Mouse (Mus musculus) CH12.LX (cell line): ENCODE results near the gene Xrcc4.

ENCODE experiments used
- CTCF ChIP-seq, 2 experiments: IDR thresholded peaks in 1 of 2; conservative IDR thresholded peaks in 1 of 2; 2 replicates each; pipeline ENCODE4 v1.5.1; 2011 to 2012; ENCODE audit warnings: low read depth in 2 of 2, low read length in 2 of 2, improper control_type of control experiment in 1 of 2, inconsistent platforms in 1 of 2, mild to moderate bottlenecking in 1 of 2, moderate library complexity in 1 of 2
- MEF2A ChIP-seq: IDR thresholded peaks from 2 replicates; pipeline ENCODE4 v1.6.1; 2014; ENCODE audit warnings: low read depth, mild to moderate bottlenecking, inconsistent platforms, low read length, improper control_type of control experiment, borderline replicate concordance
- MYC ChIP-seq: IDR thresholded peaks from 2 replicates; pipeline ENCODE4 v1.6.1; 2011; ENCODE audit warnings: low read depth, mild to moderate bottlenecking, improper control_type of control experiment, low read length
- POLR2A ChIP-seq: IDR thresholded peaks from 2 replicates; pipeline ENCODE4 v1.6.1; 2011; ENCODE audit warnings: low read depth, mild to moderate bottlenecking, improper control_type of control experiment, low read length
- POLR2AphosphoS2 ChIP-seq: IDR thresholded peaks from 2 replicates; pipeline ENCODE4 v1.6.1; 2011; ENCODE audit warnings: low read depth, low read length, improper control_type of control experiment
- ZC3H11A ChIP-seq: IDR thresholded peaks from 2 replicates; pipeline ENCODE4 v1.6.1; 2012; ENCODE audit warnings: low read depth, mild to moderate bottlenecking, inconsistent platforms, low read length, improper control_type of control experiment

- TF ChIP-seq POLR2A, result no peak; the same call in 1 of the 2 replicates
- no peak for TF ChIP-seq ZC3H11A
- no peak for TF ChIP-seq CTCF (conservative IDR thresholded peaks at IDR 0.05 in 1 of 2, IDR thresholded peaks at IDR 0.05 in 1 of 2; ENCODE audit: low read depth in 2 of 2, low read length in 2 of 2)
- no peak for TF ChIP-seq MEF2A
- TF ChIP-seq POLR2AphosphoS2, result no peak
- no peak for TF ChIP-seq MYC
Observed at GRCm38 (mm10) chr13:89739696-89740242, 349.6 kb downstream of the Xrcc4 start.
